Mouse (Mus musculus) liver, adult 2 months (tissue): ENCODE measurements around the gene Cxcl1.

Experiments used
- CTCF ChIP-seq: fragments of 200-500 bp; IDR thresholded peaks from 2 replicates; pipeline ENCODE4 v1.5.1; 2011; ENCODE audit warnings: low read depth, low read length, control low read depth
- POLR2A ChIP-seq: fragments of 200-500 bp; IDR thresholded peaks from 2 replicates; pipeline ENCODE4 v1.6.1; 2011; ENCODE audit warnings: low read length, control low read depth; ENCODE audit not compliant: insufficient read depth; ENCODE audit errors: extremely low read depth

GRCm38 (mm10) chr5:90881021-90881420 is 10.0 kb upstream of the Cxcl1 start:
- TF ChIP-seq CTCF = no peak
- no peak for TF ChIP-seq POLR2A
